Mouse (Mus musculus) CD4-positive helper T cell, adult 2 months (primary cell): Measurements from ENCODE around the gene Noxo1.
"Not testable (repeated sequence)": the region's sequence is repeated elsewhere in the genome, so short reads cannot be mapped to it uniquely, and the experiment has no call there.

ENCODE experiments used
- DNase-seq: peaks from one replicate; pipeline ENCODE4 v3.0.0-alpha.2; 2012; ENCODE audit warnings: low read depth, missing footprints, low spot score

Noxo1 gene

DNA sequence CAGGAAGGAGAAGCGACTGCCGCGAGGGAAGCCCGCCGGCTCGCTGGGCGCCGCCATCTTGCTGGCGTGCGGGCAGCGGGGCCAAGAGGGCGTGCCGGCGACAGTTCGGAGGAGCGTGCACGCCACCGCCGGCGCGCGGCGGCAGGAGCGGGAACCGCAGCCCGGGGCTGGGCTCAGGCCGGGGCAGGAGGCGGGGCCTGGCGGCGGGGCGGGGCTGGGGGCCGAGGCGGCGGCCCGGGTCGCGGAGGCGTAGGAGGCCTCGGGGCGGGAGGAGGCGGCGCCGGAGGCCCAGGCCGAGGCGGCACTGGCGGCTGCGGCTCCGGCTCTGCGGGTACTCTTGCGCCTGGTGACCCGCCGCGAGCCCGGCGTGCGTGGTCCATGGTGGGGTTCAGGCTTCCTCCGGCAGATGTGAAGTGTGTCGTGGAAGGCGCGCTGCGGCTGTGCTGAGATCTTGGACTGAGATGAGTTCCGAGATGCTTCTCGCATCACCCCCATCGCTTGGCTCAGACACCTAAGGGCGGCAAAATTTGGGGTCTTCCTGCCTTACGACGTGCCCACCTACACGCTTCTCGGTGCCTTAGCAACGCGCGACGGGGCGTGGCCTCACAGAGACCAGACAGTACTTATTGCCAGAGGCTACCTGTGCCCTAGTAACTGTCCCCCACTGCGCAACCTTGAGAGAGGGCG is at the start of gene Noxo1, which contains the start of gene Gfer:
TSS of gene Noxo1 (plus strand) at position 224 of the 687 bp plus-strand sequence.
TSS of gene Gfer (minus strand) at position 146 of the 687 bp plus-strand sequence.
- peak; percentile 91 for DNase-seq

DNA sequence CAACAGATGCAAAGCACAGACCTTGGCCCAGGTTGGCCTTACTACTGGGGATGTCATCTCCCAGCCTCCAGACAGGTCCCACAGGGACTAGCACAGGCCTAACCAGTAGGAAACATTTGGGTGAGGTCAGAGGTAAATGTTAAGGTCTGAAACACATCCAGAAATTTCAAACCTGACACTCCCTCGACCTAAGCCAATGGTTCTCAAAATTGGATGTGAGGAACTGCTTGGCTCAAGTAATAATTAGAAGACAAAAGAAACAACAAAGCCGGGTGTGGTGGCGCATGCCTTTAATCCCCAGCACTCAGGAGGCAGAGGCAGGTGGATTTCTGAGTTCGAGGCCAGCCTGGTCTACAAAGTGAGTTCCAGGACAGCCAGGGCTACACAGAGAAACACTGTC is 49.7 kb upstream of the Noxo1 start:
- no peak for DNase-seq

DNA sequence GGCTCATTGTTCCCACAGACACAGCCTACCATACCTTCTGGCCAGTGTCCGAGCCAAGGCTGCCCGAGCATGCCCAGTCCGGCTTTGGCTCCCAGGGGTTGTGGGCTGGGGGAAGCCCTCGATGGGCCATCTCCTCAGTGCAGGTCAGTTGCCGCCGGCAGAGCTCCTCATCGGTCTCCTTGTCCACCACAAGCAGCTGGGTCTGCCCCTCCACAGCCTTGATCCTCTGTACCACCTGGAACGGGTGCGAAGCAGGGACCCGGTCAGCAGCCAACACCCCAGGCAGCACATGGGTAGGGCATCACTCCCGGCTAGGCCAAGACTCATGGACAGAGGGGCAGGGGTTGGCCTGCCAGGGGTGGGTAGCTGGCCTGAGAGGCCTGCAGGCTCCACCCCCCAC is 48.5 kb upstream of the Noxo1 start:
- DNase-seq = no peak

DNA sequence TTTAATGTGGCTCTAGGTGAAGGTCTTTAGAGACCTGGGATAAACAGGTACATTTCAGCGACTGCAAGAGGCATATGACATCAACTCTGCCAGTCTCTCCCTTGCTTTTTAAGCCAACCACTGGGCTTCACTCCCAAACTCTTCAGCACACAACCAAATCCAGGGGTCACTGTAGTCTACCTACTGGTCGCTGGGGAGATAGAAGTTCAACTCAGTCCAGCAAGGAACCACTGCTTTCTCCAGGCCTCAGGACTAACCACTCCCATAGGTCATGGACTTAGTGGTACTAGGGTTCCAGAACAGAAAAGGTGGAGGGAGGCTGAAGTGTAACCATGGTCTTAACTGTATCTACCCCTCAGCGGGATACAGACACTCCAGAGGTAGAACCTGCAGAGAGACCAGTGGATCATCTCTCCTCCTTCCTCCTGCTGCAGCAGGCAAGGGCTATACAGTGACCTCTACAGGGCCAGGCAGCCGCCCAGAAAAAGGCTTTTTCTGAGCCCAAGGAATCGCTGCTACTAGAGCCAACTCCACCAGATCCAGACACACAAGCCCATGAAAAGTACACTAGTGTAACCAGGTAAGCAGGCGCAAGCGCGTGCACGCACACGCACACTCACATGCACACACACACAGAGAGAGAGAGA is 47.2 kb upstream of the Noxo1 start:
- DNase-seq = no peak

DNA sequence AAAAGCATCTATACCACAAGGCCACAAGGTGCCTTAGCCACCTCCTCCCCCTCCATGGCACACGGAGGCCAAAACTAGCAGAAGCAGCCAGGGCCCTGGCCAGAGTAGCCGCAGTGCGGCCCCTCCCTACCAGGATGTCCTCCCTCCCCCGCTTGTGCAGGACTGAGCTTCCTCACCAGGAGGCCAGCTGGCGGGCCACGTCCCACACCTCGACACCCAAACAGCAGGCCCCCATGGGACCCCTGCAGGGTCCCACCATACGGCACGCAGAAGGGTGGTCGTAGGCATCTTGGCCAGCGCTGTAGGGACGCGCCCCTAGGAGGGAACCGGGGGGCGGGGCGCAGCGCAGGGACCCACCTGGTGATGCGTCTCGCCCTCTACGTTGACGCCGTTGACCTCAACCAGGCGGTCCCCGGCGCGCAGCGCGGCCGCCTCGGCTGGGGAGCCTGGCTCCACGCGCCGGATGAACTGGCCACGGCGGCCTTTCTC is 46.4 kb upstream of the Noxo1 start:
- DNase-seq = no peak

DNA sequence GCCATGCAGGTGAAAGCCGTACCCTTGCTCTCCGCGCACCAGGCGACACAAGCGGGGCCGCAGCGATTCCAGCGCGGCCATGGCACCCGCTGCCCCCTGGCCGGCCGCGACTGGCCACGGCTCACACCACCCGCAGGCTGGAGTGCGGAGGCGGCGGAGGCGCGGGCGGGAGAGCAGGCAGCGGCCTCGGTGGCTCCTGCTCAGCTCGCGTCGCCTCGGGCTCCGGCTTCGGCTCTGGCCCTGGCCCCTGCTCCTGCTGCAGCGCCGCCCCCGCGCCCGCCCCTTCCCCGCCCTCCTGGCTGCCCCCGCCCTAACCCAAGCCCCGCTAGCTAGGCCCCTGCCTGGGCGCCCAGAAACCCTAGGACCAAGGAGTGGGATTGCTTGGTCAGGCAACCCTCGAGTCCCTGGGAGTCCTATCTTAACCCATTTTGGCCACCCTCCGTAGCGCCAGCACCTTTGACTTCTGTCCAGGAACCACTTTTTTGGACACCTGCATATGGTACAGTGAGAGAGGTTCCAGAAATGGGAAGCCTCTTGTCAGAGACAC is 45.9 kb upstream of the Noxo1 start, which contains the start of gene Slc9a3r2:
TSS of gene Slc9a3r2 (minus strand) at position 258 of the 547 bp plus-strand sequence.
- DNase-seq = no peak

DNA sequence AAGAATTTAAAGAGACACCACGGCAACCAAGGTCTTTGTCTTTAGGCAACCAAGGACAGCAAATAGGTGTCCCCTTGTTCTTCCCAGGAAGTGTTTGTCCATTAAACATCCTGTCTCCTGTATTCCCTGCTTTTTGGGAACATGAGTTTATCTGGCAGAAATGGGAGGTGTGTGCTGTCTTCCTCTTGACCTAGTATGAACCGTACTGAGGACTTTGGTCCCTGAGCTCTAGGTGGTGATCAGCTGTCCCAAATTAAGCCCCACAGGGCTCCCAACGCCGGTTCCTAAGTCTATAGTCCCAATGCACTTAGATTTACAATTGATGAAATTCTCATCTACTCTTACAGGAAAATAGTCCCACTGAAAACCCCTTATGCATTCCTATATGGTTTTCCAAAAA is 45.3 kb upstream of the Noxo1 start:
- DNase-seq = no peak

DNA sequence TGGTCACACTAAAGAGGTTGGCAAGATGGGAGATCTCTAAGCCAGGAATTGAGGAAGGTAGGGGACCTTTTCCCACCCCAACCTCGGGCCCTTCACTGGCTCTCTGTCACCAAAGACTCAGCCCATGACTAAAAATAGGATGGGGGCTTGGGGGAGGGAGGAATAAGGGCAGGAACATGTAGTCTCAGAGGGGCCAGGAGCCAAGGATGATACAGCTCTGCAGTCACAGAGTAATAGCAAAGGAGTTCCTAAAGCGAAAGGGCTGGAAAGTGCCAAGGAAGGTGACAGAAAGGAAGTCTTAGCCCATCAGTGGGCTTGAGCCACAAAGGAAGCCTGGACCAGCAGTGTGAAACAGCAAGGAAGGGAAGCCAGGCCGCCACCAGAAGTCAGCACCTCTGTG is 44.2 kb upstream of the Noxo1 start:
- DNase-seq = no peak

DNA sequence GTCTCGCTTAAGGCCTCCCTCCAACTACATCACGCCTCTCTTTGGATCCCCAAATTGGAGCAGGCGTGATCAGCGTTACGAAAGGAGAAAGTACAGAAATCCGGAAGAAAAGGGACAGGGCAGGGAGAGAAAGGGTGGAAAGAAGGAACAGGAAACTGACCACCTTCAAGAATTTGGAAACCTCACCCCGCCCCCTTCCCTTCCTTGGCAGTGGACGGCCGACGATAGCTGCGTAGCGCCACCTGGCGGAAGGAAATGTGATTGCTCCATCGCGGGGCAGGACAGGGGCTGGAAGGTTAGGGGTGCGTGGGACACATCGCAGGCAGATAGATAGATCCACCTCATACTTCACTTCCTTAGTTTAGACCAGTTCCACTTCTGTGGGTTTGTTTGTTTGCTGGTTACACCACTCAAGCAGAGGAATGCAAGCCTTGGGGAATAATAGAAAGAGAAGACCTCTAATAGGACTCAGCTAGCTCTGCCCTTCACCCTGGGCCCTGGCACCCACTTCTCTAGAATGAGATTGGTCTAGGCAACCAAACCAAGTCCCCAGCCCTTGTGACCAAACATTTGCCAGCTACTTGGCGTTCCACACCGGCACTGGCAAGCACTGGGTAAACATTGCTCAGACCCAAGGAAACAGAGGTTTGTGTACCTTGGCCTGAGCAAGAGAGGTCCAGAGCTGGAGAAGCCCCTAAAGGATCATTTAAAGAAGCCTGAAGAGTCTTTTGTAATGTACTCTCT is 41.9 kb upstream of the Noxo1 start:
- peak; percentile 76 for DNase-seq

DNA sequence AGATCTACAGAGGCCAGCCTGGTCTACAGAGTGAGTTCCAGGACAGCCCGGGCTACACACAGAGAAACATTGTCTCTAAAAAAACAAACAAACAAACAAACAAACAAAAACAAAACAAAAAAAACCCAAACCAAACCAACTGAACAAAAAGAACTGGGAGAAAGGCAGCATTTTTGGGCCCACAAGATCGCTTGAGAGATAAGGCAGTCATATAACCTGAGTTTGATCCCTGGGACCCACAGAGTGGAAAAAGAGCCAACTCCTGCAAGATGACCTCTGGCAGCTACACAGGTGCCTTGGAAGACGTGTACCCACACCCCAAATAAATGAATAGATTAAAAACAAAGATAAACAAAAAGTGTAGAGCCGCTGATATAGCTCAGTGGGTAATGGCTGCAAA is 41.1 kb upstream of the Noxo1 start:
- no peak for DNase-seq

DNA sequence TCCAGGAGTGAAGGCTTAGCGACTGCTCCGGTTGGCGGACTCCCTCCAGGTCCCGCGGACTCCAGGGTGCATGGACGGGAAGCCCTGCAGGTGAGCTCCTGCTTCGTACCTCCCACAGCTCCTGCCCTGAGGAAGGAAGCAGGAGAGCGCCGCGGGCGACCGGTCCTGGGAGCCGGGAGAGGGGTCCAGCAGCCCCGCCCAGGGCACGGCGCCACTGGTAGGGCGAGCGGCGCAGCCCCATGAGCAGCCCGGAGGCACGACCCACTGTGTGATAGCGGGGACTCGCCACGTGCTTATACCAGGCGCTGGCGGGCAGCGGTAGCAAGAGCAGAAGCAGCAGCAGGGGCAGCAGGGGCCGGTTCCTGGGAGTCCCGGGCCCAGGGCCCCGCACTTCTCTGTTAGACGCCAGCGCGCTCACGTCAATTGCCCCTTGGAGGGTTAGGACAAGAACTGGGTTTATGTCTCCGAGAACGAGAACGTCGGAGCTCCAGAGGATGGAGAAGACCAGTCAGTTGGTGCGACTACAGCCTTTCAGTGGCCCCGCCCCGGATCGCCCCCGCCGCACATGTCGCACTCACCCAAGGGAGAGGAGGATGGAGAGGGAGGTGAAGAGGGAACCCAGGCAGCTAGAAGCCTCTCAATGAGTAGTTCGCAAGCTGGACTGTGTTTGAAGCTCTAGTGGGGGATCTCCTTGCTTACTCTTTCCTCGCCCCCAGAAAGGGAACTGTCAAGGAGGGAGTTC is 37.8 kb upstream of the Noxo1 start, which contains the start of gene Npw:
TSS of gene Npw (minus strand) at position 441 of the 742 bp plus-strand sequence.
- peak; percentile 24 for DNase-seq

DNA sequence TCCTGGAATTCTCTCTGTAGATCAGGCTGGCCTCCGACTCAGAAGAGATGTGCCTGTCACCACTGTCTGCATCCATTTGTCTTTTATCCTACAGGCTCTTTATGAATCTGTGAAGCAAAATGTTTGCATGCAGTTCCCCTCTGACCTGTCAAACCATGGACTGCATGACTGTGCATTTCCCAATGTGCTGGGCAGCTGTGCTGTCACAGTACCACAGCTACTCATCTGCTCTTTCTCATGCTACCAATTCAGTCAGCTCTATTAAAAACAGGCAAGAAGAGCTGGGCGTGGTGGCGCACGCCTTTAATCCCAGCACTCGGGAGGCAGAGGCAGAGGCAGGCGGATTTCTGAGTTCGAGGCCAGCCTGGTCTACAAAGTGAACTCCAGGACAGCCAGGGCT is 29.0 kb upstream of the Noxo1 start:
- DNase-seq = not testable (repeated sequence)

DNA sequence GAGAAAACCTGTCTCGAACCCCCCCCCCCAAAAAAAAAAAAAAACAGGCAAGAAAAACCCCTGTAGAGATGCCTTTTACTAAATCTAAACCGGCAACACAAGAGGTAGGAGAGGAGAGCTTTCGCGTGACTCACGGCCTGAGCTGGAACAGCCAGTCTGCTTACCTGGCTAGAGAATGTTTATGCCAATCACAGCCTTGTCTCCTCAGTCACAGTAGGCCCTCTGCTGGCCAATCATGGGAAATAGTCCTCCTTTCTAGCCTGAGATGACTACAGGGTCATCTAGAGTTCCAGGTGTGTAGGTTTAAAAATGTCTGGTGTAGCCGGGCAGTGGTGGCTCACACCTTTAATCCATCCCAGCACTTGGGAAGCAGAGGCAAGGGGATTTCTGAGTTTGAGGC is 28.6 kb upstream of the Noxo1 start:
- DNase-seq = peak; percentile 78

DNA sequence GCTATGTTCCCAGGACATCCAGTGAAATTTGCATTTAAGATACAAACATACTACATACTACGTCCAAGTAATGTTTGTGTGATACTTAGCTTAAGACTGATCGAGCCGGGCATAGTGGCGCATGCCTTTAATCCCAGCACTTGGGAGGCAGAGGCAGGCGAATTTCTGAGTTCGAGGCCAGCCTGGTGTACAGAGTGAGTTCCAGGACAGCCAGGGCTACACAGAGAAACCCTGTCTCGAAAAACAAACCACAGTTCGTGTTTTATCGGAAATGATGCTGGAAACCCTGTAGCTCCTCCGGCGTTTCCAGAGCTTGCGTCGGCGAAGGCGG is 26.9 kb upstream of the Noxo1 start:
- DNase-seq = not testable (repeated sequence)

DNA sequence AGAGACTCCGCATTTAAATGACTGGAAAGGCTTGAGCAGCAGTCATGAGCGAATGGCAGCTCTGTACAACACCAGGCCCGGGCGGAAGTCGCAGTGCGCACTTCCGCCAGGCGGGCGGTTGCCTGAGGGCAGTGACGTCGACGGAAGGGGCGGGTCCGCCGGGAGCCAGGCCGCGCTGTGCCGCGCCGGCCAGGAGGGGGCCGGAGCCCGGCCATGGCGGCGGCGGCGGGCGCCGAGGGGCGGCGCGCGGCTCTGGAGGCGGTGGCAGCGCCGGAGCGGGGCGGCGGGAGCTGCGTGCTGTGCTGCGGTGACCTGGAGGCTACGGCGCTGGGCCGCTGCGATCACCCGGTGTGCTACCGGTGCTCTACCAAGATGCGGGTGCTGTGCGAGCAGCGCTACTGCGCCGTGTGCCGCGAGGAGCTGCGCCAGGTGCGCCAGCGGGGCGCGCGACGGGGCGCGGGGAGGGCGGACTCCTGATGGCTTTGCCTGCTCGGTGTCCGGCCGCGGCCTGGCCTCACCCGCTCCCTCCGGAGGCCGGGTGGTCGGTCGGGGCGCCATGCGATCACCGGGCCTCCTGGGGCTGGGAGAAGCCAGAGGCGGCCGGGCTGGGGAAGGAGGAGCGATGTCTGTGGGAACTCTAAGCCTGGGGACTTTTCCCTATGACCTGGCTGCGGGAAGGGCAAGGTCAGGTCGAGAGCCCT is 26.3 kb upstream of the Noxo1 start, which contains the start of gene Zfp598:
TSS of gene Zfp598 (plus strand) at position 143 of the 701 bp plus-strand sequence.
- DNase-seq = peak; percentile 96

DNA sequence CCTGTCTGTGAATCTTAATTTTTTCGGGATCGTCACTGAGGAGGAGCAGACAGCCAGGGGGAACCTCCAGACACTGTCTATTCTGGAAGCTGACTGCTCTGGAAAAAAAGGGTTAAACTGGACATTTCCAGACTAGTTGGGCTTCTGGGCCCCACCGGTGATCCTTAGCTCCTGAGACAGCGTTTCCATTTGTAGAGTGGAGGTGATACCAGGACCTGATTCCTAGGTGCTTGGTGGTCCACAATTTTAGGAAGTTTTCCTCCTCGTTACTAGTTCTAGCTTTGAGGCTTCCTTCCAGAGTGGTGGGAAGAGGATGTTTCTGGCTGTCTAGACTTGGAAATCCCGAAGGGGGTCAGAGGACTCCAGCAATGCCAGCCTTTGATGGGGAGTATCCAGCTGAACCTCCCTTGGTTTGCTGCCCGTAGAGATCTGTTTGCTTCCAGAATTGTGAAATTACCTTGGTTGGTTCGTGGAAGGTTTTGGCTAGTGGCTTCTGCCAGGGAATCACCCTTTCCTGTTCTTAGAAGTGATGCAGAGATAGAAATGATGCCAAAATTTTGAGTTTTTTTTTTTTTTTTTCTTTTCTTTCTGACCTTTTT is 25.7 kb upstream of the Noxo1 start:
- DNase-seq = no peak

DNA sequence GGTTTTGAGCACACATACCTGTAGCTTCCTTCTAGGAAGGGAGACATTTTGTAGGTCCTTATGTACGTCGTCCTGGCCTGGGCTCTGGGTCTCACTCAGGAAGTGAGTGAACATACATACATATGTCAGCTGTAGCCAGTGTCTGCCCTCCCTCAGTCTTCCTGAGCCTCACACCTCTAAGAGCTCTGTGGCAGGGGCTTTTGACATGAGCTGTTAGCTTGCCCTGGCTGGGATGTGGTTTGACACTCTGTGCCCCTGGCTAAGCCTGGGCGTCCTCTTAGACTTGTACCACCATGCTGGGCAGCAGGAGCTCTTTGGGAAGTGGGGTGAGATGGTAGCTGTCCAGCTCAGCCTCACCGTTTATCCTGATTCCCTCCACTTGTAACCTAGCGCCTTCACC is 24.7 kb upstream of the Noxo1 start:
- no peak for DNase-seq

DNA sequence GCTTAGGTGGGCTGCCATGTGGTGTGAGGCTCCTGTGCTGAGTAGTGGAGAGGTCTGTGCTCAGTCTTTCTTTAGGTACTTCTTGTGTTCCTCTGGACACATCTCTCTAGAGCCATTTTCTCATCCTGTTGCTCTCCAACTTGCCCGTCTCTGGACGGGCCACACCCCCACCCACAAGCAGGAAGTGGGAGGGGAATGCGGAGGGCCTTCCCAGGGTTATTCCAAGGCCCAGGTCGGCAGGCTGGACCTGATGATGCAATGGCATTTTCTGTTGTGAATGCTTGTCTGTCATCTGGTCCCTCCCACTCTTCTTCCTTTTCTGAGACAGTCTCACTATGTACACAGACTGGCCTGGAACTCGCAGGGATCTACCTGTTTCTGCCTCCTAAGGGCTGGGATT is 23.9 kb upstream of the Noxo1 start:
- no peak for DNase-seq

DNA sequence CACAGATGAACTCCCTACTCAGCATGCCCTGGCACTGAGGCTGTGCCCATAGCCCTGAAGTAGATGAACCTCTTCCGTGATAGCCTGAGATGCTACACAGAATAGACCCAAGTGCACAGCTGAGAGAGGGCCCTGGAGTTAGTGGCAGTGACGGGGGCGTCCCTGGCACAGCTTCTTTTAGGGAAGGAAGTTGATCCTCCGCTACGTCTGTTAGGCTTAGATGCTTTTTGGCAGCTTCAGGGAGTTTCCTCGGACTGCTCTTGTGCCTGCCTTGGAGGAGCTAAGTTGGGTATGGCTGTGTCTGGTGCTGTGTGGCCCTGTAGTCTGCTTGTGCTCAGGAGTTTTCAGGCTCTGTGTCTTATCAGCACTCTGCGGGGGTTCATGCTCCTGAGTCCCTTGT is 21.8 kb upstream of the Noxo1 start:
- no peak for DNase-seq

DNA sequence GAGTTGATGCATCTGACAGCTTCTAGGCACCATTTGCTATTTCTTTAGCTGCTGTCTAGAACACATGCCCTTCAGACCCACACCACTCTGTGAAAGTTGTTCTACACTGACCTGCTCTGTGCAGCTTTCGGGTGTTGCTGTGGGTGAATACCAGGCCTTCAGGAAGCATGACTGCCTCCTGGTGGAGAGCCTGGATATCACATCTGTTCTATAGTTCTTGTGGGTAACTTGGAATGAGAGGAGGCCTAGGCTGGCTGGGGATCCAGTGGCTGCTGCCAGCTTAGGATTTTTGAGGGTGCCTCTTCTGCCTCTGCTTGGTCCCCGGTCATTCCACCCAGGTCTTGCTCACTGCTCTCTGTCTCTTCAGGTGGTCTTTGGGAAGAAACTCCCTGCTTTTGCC is 19.8 kb upstream of the Noxo1 start:
- DNase-seq = peak; percentile 79
